Mouse (Mus musculus): ENCODE results near the gene Asgr1. TPM values are rescaled to one million over a fixed set of nuclear protein-coding genes. Genes with fewer than 3 reads are reported as not detected.

Asgr1 gene
- polyA plus RNA-seq, 1 experiment from 2014 or later: 1.4 TPM

- Histone ChIP-seq H3K27me3 (ENCODE audit: control insufficient read depth, insufficient read depth, low read length) (no peaks in the 10 kb centered on the region), H3K9ac (replicated peaks; ENCODE audit: low read length) (peak overlapping the region; percentile 80; the same call in 1 of the 2 replicates), H3K4me3 (replicated peaks; ENCODE audit: low read depth, low read length) (peak overlapping the region; percentile 77), H3K9me3 (ENCODE audit: control insufficient read depth, low read length) (no peaks in the 10 kb centered on the region), H3K36me3 (ENCODE audit: control insufficient read depth, insufficient read depth, low read length) (no peaks in the 10 kb centered on the region), H3K27ac (replicated peaks; ENCODE audit: low read depth, low read length) (peak overlapping the region; percentile 94), H3K4me1 (ENCODE audit: control insufficient read depth, insufficient read depth, low read length) (peaks cover 73% of the 10 kb centered on the region), H3K4me2 (ENCODE audit: low read length) (peak overlapping the region; percentile 89)
- peak; percentile 87 for ATAC-seq (ENCODE audit: low FRiP score, low TSS enrichment)
- peak; percentile 99 for DNase-seq
- WGBS: under 1% methylated on average over 40 of the region's 40 CpGs
These were observed 32.4 kb upstream of the Asgr1 start for GRCm38 (mm10) chr11:70021264-70022132.

DNA sequence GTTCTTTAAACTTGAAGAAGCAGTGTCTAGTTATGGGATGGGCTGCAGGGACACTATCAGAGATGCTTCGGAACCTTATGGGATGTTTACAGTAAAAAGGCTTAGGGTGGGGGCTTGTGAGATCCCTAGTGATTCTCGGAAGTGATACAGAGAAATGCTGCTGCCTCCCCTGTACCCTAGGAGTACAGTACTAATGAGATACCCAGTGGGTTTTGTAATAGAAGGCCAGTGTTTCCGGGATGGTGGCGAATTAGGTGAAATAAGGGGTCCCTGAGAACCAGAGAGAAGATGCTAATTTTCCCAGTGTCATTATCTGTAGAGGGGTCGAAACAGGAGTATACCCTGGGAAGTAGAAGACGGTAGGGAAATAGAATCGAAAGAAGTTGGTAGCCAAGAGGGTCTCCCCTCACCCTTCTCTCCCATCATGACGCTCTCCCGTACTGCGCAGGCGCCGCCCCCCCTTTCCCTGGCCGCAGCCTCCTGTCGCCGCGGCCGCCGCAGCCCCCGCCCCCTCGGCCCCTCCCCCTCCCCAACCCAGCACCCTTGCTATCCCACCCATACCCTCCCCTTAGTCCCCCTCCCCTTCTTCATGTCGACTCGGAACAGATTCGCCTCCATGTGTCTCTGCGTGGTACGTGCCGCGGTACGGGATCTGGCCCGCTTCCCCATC lies 30.3 kb upstream of the Asgr1 start:
- Histone ChIP-seq H3K4me1 (ENCODE audit: control insufficient read depth, insufficient read depth, low read length) (peaks cover 82% of the 10 kb centered on the region), H3K36me3 (ENCODE audit: control insufficient read depth, insufficient read depth, low read length) (no peaks in the 10 kb centered on the region), H3K4me2 (ENCODE audit: low read length) (peak overlapping the region; percentile 71), H3K4me3 (replicated peaks; ENCODE audit: low read depth, low read length) (peak overlapping the region; percentile 39), H3K27ac (replicated peaks; ENCODE audit: low read depth, low read length) (peak overlapping the region; percentile 66), H3K27me3 (ENCODE audit: control insufficient read depth, insufficient read depth, low read length) (no peaks in the 10 kb centered on the region), H3K9ac (replicated peaks; ENCODE audit: low read length) (peak overlapping the region; percentile 47), H3K9me3 (ENCODE audit: control insufficient read depth, low read length) (no peaks in the 10 kb centered on the region)
- no peak for ATAC-seq (ENCODE audit: low FRiP score, low TSS enrichment)
- DNase-seq: peak; percentile 83
- 5% methylated on average over 22 of the region's 29 CpGs for WGBS

DNA sequence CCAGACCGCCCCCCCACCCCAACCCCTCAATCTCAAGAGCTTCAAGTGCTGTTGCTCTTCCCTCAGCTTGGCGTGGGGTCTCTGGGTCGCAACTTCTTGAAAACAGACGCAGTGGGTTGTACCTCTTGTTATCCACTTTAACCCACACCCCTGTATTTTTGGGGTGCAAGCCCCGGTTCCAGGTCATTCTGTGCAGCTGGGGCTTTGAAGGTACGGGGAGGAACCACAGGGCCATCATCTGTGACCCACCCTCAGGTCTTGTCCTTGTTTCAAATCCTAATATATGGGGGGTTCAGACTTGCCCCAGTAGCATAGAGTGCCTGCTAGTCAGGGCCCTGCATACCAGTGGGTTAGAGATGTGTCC lies 29.8 kb upstream of the Asgr1 start:
- Histone ChIP-seq H3K9me3 (ENCODE audit: control insufficient read depth, low read length) (no peaks in the 10 kb centered on the region), H3K36me3 (ENCODE audit: control insufficient read depth, insufficient read depth, low read length) (no peaks in the 10 kb centered on the region), H3K4me1 (ENCODE audit: control insufficient read depth, insufficient read depth, low read length) (peaks cover 82% of the 10 kb centered on the region), H3K9ac (replicated peaks; ENCODE audit: low read length) (peak overlapping the region; percentile 47), H3K27me3 (ENCODE audit: control insufficient read depth, insufficient read depth, low read length) (no peaks in the 10 kb centered on the region), H3K27ac (replicated peaks; ENCODE audit: low read depth, low read length) (peak overlapping the region; percentile 66), H3K4me3 (replicated peaks; ENCODE audit: low read depth, low read length) (peak overlapping the region; percentile 39), H3K4me2 (ENCODE audit: low read length) (peak overlapping the region; percentile 71)
- whole genome bisulfite sequencing: 13% methylated on average over 6 of the region's 6 CpGs
- DNase-seq (no peak), ATAC-seq (ENCODE audit: low FRiP score, low TSS enrichment) (no peak)

DNA sequence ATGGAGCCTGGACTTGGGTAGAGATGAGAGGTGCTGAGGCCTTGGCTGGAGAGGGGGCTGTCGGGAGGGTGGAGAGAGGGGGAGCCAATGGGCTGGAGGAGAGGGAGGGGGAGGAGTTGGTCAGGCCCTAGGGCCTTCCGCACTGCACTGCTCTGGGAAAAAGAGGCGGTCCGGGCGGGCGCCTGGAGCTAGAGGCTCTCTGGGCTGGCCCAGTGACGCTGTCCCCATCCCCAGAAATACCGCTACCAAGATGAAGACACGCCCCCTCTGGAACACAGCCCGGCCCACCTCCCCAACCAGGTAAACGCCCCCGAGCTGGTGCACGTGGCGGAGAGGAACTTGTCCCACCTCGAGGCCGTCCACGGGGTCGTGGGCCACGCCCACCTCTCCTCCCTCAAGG lies 27.2 kb upstream of the Asgr1 start:
- DNase-seq (peak; percentile 62), ATAC-seq (ENCODE audit: low FRiP score, low TSS enrichment) (no peak)
- WGBS: 1% methylated on average over 19 of the region's 19 CpGs
- H3K27ac ChIP-seq (replicated peaks; ENCODE audit: low read depth, low read length): peak overlapping the region; percentile 96
- peaks cover 12% of the 10 kb centered on the region for H3K36me3 ChIP-seq (ENCODE audit: control insufficient read depth, insufficient read depth, low read length)
- H3K9ac ChIP-seq (replicated peaks; ENCODE audit: low read length): peak overlapping the region; percentile 21; the same call in 1 of the 2 replicates
- no peaks in the 10 kb centered on the region for H3K27me3 ChIP-seq (ENCODE audit: control insufficient read depth, insufficient read depth, low read length)
- peaks cover 76% of the 10 kb centered on the region for H3K4me1 ChIP-seq (ENCODE audit: control insufficient read depth, insufficient read depth, low read length)
- H3K9me3 ChIP-seq (ENCODE audit: control insufficient read depth, low read length): no peaks in the 10 kb centered on the region
- peak overlapping the region; percentile 24 for H3K4me3 ChIP-seq (replicated peaks; ENCODE audit: low read depth, low read length)
- H3K4me2 ChIP-seq (ENCODE audit: low read length): peak overlapping the region; percentile 72

- no peaks in the 10 kb centered on the region for H3K9me3 ChIP-seq (ENCODE audit: control insufficient read depth, low read length)
- H3K4me1 ChIP-seq (ENCODE audit: control insufficient read depth, insufficient read depth, low read length): peaks cover 71% of the 10 kb centered on the region
- peak overlapping the region; percentile 72 for H3K4me2 ChIP-seq (ENCODE audit: low read length)
- ATAC-seq (ENCODE audit: low FRiP score, low TSS enrichment): no peak
- H3K27ac ChIP-seq (replicated peaks; ENCODE audit: low read depth, low read length): peak overlapping the region; percentile 96
- H3K27me3 ChIP-seq (ENCODE audit: control insufficient read depth, insufficient read depth, low read length): no peaks in the 10 kb centered on the region
- no peak for DNase-seq
- WGBS: 26% methylated on average over 9 of the region's 9 CpGs
- peaks cover 20% of the 10 kb centered on the region for H3K36me3 ChIP-seq (ENCODE audit: control insufficient read depth, insufficient read depth, low read length)
- peak overlapping the region; percentile 24 for H3K4me3 ChIP-seq (replicated peaks; ENCODE audit: low read depth, low read length)
- peak overlapping the region; percentile 21; the same call in 1 of the 2 replicates for H3K9ac ChIP-seq (replicated peaks; ENCODE audit: low read length)
These were observed 26.5 kb upstream of the Asgr1 start for GRCm38 (mm10) chr11:70027397-70027796.

DNA sequence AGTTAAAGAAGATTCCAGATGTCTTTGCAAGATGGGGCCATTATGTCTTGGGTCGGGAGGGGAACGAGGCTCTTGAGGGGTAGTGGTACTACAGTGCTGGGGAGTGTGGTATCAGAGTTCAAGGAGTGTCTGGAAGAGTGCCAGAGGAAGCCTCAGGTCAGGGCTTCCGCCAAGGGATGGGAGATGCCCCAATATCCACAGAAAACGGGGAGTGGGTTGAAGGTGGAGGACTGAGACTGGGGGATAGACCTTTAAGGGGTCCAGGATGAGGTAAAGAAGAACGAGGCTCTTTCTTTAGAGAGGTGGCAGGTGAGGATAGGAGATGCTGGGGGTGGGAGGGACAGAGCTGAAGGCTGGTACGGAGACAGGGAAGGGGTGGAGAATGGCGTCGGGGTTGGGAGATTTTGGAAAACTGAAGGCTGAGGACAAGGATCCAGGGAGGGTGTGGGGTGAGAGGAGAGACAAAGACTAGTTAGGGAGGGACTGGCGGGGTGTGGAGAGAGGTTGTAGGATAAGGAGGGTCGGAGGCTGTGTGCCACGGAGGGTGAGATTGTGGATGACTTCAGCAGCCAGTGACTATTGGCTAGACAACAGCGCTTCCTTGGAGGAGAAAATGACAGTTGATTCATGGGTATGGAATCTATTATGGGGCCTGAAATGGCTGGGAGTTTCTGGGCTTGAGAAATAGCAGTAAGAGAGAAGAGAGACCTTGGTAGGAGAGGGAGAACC lies 25.3 kb upstream of the Asgr1 start:
- WGBS: 15% methylated on average over 12 of the region's 12 CpGs
- Histone ChIP-seq H3K4me3 (replicated peaks; ENCODE audit: low read depth, low read length) (peak overlapping the region; percentile 36), H3K27ac (replicated peaks; ENCODE audit: low read depth, low read length) (peak overlapping the region; percentile 96), H3K27me3 (ENCODE audit: control insufficient read depth, insufficient read depth, low read length) (no peaks in the 10 kb centered on the region), H3K9ac (replicated peaks; ENCODE audit: low read length) (peak overlapping the region; percentile 44), H3K36me3 (ENCODE audit: control insufficient read depth, insufficient read depth, low read length) (peaks cover 31% of the 10 kb centered on the region), H3K9me3 (ENCODE audit: control insufficient read depth, low read length) (no peaks in the 10 kb centered on the region), H3K4me2 (ENCODE audit: low read length) (peak overlapping the region; percentile 72), H3K4me1 (ENCODE audit: control insufficient read depth, insufficient read depth, low read length) (peaks cover 59% of the 10 kb centered on the region)
- 0 out of 2 replicates have a peak, but pooled peaks have one; percentile 2 for ATAC-seq (ENCODE audit: low FRiP score, low TSS enrichment)
- DNase-seq: no peak

GRCm38 (mm10) chr11:70029130-70029801 lies 24.6 kb upstream of the Asgr1 start:
- Histone ChIP-seq H3K4me1 (ENCODE audit: control insufficient read depth, insufficient read depth, low read length) (peaks cover 54% of the 10 kb centered on the region), H3K9me3 (ENCODE audit: control insufficient read depth, low read length) (no peaks in the 10 kb centered on the region), H3K4me3 (replicated peaks; ENCODE audit: low read depth, low read length) (peak overlapping the region; percentile 36), H3K27ac (replicated peaks; ENCODE audit: low read depth, low read length) (peak overlapping the region; percentile 96), H3K9ac (replicated peaks; ENCODE audit: low read length) (peak overlapping the region; percentile 44), H3K36me3 (ENCODE audit: control insufficient read depth, insufficient read depth, low read length) (peaks cover 36% of the 10 kb centered on the region), H3K4me2 (ENCODE audit: low read length) (peak overlapping the region; percentile 72), H3K27me3 (ENCODE audit: control insufficient read depth, insufficient read depth, low read length) (no peaks in the 10 kb centered on the region)
- DNase-seq: peak; percentile 99
- ATAC-seq (ENCODE audit: low FRiP score, low TSS enrichment): peak; percentile 94
- WGBS: under 1% methylated on average over 20 of the region's 20 CpGs
